Mouse (Mus musculus) intestine, embryonic 15.5 days (tissue): ENCODE measurements at regions not wholly inside any gene's neighbourhood (a gene's known extent, or its start where the extent isn't known, plus 50 kb on each side); places are given as distances from the start of the nearest gene placed in this dataset.

Source experiments
- ATAC-seq: fragments of 200-750 bp; cut with Nextera tagmentation; 2 replicates; pipeline ENCODE4 v1.8.0; 2017; ENCODE audit warnings: moderate TSS enrichment, moderate library complexity
- H3K27ac ChIP-seq: fragments of 300-500 bp; sonication (generic); 2 replicates; pipeline ENCODE4 v1.5.1; 2015; ENCODE audit warnings: mild to moderate bottlenecking, inconsistent platforms
- H3K27me3 ChIP-seq: fragments of 300-500 bp; sonication (generic); replicated peaks from 2 replicates; pipeline ENCODE4 v1.6.1; 2015; ENCODE audit warnings: inconsistent platforms
- H3K36me3 ChIP-seq: fragments of 300-500 bp; sonication (generic); 2 replicates; pipeline ENCODE4 v1.6.1; 2015; ENCODE audit warnings: inconsistent platforms
- H3K4me1 ChIP-seq: fragments of 300-500 bp; sonication (generic); replicated peaks from 2 replicates; pipeline ENCODE4 v1.6.1; 2015; ENCODE audit warnings: inconsistent platforms
- H3K4me2 ChIP-seq: fragments of 300-500 bp; sonication (generic); replicated peaks from 2 replicates; pipeline ENCODE4 v1.6.1; 2015; ENCODE audit warnings: mild to moderate bottlenecking, inconsistent platforms
- H3K4me3 ChIP-seq: fragments of 300-500 bp; sonication (generic); replicated peaks from 2 replicates; pipeline ENCODE4 v1.5.1; 2015; ENCODE audit warnings: inconsistent platforms
- H3K9ac ChIP-seq: fragments of 300-500 bp; sonication (generic); 2 replicates; pipeline ENCODE4 v1.6.1; 2015; ENCODE audit warnings: inconsistent platforms
- H3K9me3 ChIP-seq: fragments of 300-500 bp; sonication (generic); 2 replicates; pipeline ENCODE4 v1.6.1; 2016; ENCODE audit warnings: inconsistent platforms
- WGBS: fragments of 180-500 bp; shearing (Covaris S2); methylation state at CpG from one replicate; pipeline ENCODE4 v1.1.7; 2015; 5-methylcytosine and 5-hydroxymethylcytosine counted together

DNA sequence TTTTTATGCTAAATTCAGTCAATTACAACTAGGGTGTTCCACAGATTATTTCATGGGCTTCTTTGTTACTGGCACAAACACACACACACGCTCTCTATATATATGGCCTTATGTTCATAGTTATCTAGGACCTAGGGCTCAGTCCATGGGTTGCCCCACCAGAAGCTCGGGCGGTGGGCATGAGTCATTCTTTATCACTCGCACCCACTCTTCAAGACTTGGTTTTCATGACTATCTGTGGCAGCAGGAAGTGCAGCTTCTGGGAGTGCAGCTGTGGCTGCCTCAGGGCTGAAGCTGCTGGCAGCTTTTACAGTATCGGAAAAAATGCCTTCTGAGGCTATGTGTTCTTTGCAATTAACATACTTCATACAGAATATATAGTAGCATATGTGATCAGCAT, 198.7 kb downstream of the Ipo11 start:
- Histone ChIP-seq H3K36me3 (no peaks in the 10 kb centered on the region), H3K4me2 (no peak overlapping the region), H3K4me3 (no peak overlapping the region), H3K27ac (no peak overlapping the region), H3K9me3 (no peaks in the 10 kb centered on the region), H3K4me1 (no peaks in the 10 kb centered on the region), H3K9ac (no peak overlapping the region), H3K27me3 (no peaks in the 10 kb centered on the region)
- WGBS = 86% methylated on average over 5 of the region's 5 CpGs
- ATAC-seq = no peak

DNA sequence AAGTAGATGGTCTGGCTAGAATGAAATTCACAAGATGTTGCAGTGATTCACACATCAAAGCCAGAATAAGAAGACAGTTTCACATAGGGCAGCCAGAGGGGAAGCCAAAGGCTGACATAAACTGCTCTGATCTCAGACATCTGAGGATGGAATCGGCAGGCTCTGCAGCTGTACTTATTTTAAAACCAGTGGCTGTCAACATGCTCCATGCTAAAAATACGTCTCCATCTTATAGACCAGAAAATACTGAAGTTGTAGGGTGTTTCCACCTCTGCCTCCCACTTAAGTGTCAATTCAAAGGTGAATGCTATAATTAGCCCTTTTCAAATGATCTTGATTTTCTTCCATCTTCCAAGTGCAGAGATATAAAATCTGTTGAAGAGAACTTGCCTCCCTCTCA, 202.4 kb downstream of the Ipo11 start:
- Histone ChIP-seq H3K4me2 (no peak overlapping the region), H3K4me1 (no peaks in the 10 kb centered on the region), H3K9ac (no peak overlapping the region), H3K4me3 (no peak overlapping the region), H3K9me3 (no peaks in the 10 kb centered on the region), H3K27ac (no peak overlapping the region), H3K36me3 (no peaks in the 10 kb centered on the region), H3K27me3 (no peaks in the 10 kb centered on the region)
- ATAC-seq = no peak
- WGBS = 76% methylated on average over 2 of the region's 2 CpGs

DNA sequence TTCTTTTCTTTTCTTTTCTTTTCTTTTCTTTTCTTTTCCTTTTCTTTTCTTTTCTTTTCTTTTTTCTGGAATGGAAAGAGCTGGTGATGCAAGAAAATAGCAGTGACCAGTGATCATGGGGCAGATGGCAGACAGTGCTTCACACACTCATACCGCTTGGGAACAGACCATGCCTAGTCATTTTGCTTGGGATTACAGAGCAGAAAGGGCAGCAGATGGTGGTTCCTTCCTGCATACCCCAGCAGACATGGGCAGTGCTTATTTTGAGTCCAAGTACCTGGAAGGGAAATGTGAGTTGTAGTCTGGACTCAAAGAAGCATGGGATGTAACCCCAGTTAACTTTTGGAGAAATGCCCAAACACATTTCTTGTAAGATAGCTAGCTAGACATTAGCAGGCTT, 203.9 kb downstream of the Ipo11 start:
- no peak overlapping the region for H3K27ac ChIP-seq
- no peaks in the 10 kb centered on the region for H3K36me3 ChIP-seq
- 91% methylated on average over 1 of the region's 1 CpGs for WGBS
- no peaks in the 10 kb centered on the region for H3K4me1 ChIP-seq
- no peak for ATAC-seq
- H3K4me3 ChIP-seq = no peak overlapping the region
- no peak overlapping the region for H3K4me2 ChIP-seq
- no peaks in the 10 kb centered on the region for H3K9me3 ChIP-seq
- H3K27me3 ChIP-seq = no peaks in the 10 kb centered on the region
- no peak overlapping the region for H3K9ac ChIP-seq

GRCm38 (mm10) chr13:106723315-106723714, 213.4 kb downstream of the Ipo11 start:
- Histone ChIP-seq H3K9ac (no peak overlapping the region), H3K27me3 (no peaks in the 10 kb centered on the region), H3K9me3 (no peaks in the 10 kb centered on the region), H3K4me2 (no peak overlapping the region), H3K4me1 (no peaks in the 10 kb centered on the region), H3K4me3 (no peak overlapping the region), H3K27ac (no peak overlapping the region), H3K36me3 (no peaks in the 10 kb centered on the region)
- no peak for ATAC-seq
- WGBS = 63% methylated on average over 1 of the region's 1 CpGs

DNA sequence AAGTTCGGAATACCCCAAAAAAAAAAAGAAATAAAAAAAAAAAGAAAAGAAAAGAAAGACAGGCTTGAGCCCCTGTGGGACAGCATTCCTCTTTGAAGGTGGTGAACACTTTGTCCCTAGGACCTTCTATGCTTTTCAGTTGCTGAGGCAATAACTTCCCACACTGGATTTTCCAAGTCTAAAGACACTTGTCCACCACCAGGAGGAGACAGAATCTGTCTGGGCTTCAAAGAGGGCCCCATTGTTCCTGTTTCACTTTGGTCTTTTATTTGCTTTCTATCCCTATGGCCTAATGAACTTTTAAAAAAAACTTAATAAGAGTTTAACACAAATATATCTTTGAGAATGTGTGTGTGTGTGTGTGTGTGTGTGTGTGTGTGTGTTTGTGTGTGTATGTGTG, 215.6 kb downstream of the Ipo11 start:
- no peak overlapping the region for H3K9ac ChIP-seq
- no peak overlapping the region for H3K4me3 ChIP-seq
- no peaks in the 10 kb centered on the region for H3K4me1 ChIP-seq
- no peaks in the 10 kb centered on the region for H3K27me3 ChIP-seq
- no peaks in the 10 kb centered on the region for H3K36me3 ChIP-seq
- no peak overlapping the region for H3K4me2 ChIP-seq
- WGBS = 82% methylated on average over 1 of the region's 1 CpGs
- ATAC-seq = no peak
- H3K9me3 ChIP-seq = no peaks in the 10 kb centered on the region
- H3K27ac ChIP-seq = no peak overlapping the region

DNA sequence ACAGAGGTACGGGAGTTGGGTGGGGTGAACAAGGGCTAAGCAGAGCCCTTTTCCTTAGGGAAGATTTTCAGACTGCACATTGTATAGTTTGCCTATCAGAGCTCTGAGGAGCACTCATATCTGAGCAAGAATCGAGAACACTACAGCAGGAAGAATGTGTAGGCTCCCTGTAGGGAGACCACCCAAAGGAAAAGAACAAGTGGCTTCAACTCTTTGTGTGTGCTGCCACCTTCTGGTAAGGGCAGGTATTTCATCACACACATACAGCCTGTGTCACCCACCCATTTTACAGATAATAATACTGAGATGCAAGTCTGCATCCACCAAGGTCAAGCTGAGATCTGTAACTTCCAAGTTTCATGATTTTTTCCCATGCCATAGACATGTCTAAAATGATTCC, 221.0 kb downstream of the Ipo11 start:
- ATAC-seq = no peak
- H3K9me3 ChIP-seq = no peaks in the 10 kb centered on the region
- no peak overlapping the region for H3K27ac ChIP-seq
- H3K4me2 ChIP-seq = no peak overlapping the region
- H3K9ac ChIP-seq = no peak overlapping the region
- no peak overlapping the region for H3K4me3 ChIP-seq
- no peaks in the 10 kb centered on the region for H3K4me1 ChIP-seq
- 47% methylated on average over 2 of the region's 2 CpGs for WGBS
- H3K36me3 ChIP-seq = no peaks in the 10 kb centered on the region
- no peaks in the 10 kb centered on the region for H3K27me3 ChIP-seq

DNA sequence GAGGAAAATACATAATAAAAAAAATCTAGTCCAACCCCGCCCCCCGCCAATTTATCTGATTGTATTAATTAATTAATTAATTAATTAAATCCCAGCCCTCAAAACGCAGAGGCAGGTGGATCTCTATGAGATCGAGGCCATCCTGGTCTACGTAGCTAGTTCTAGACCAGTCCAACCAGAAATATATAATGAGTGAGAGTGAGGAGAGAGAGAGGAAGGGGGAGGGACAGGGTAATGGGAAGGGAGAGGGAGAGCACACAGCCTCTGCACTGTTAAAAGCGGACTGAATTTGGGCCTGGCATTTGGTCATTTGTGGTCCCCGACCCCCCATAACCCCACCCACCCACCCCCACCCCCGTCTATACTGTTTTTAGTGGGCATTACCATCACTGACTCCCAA, 221.5 kb downstream of the Ipo11 start:
- ATAC-seq = no peak
- Histone ChIP-seq H3K27me3 (no peaks in the 10 kb centered on the region), H3K9ac (no peak overlapping the region), H3K4me2 (no peak overlapping the region), H3K27ac (no peak overlapping the region), H3K9me3 (no peaks in the 10 kb centered on the region), H3K4me1 (no peaks in the 10 kb centered on the region), H3K4me3 (no peak overlapping the region), H3K36me3 (no peaks in the 10 kb centered on the region)
- 70% methylated on average over 8 of the region's 8 CpGs for WGBS

GRCm38 (mm10) chr13:106710580-106710979, 226.2 kb downstream of the Ipo11 start:
- no peak for ATAC-seq
- H3K4me1 ChIP-seq = no peaks in the 10 kb centered on the region
- H3K4me2 ChIP-seq = no peak overlapping the region
- no peak overlapping the region for H3K27ac ChIP-seq
- H3K4me3 ChIP-seq = no peak overlapping the region
- H3K9me3 ChIP-seq = no peaks in the 10 kb centered on the region
- no peak overlapping the region for H3K9ac ChIP-seq
- H3K36me3 ChIP-seq = no peaks in the 10 kb centered on the region
- 75% methylated on average over 3 of the region's 3 CpGs for WGBS
- H3K27me3 ChIP-seq = no peaks in the 10 kb centered on the region

DNA sequence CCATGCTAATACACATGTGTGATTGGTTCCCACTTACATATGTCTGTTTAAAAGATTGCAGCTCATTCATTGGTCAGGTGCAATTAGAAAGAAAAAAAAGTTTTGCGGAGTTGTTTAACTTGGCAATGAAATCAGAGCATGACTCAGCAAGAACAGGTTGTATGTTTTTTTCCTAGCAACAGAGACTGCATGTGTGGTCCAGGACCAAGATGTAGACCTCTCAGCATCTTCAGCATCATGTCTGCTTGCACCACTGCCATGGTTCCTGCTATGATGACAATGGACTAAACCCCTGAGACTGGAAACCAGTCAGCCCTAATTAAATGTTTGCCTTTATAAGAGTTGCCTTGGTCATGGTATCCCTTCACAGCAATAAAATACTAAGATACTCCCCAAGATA, 236.4 kb downstream of the Ipo11 start:
- WGBS = 100% methylated on average over 1 of the region's 1 CpGs
- no peaks in the 10 kb centered on the region for H3K27me3 ChIP-seq
- no peak for ATAC-seq

GRCm38 (mm10) chr13:106699957-106700356, 236.8 kb downstream of the Ipo11 start:
- no peaks in the 10 kb centered on the region for H3K4me1 ChIP-seq
- no peak overlapping the region for H3K9ac ChIP-seq
- no peak overlapping the region for H3K4me2 ChIP-seq
- WGBS = 90% methylated on average over 3 of the region's 3 CpGs
- ATAC-seq = no peak
- H3K27me3 ChIP-seq = no peaks in the 10 kb centered on the region
- H3K9me3 ChIP-seq = no peaks in the 10 kb centered on the region
- no peak overlapping the region for H3K27ac ChIP-seq
- H3K4me3 ChIP-seq = no peak overlapping the region
- no peaks in the 10 kb centered on the region for H3K36me3 ChIP-seq

More for the DNA sequence above, 236.4 kb downstream of the Ipo11 start:
- Histone ChIP-seq H3K36me3 (no peaks in the 10 kb centered on the region), H3K4me3 (no peak overlapping the region), H3K9me3 (no peaks in the 10 kb centered on the region), H3K9ac (no peak overlapping the region), H3K4me1 (no peaks in the 10 kb centered on the region), H3K27ac (no peak overlapping the region), H3K4me2 (no peak overlapping the region)

DNA sequence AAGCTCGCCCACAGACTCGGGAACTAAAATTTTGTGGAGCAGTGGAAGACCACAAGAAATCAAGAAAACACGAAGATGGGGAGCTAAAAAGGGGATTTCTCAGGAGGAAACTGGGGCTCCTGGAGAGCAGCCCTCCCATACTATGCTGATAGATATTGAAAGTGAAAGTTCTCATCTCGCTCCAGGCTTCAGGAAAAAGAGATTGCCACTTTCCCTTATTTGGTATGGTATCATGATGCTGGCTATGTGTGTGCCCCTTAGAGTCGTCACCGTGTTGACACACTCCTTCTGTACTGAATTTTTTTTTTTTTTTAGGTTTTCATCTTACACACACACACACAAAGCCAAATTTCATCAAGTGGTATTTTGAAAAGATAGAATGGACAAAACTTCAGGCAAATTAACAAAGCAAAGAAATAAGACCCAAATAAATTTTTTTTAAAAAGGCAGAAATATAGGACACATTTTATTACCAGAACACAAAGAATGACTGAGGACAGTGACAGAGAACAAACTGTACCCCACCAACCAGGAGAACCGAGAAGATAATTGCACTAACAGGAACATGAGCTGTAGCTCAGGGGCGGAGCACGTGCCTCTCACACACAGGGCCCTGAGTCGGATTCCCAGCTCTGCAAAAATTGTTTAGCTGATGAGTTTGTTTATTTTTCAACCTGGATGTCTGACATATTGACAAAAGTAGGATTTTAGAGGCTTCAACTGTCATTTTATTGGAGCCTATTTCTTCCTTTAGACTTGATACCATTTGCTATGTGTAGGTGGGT, 244.8 kb downstream of the Ipo11 start:
- H3K9me3 ChIP-seq = no peaks in the 10 kb centered on the region
- no peak overlapping the region for H3K4me3 ChIP-seq
- H3K27ac ChIP-seq = no peak overlapping the region
- 72% methylated on average over 10 of the region's 10 CpGs for WGBS
- no peaks in the 10 kb centered on the region for H3K27me3 ChIP-seq
- H3K36me3 ChIP-seq = no peaks in the 10 kb centered on the region
- ATAC-seq = no peak
- no peak overlapping the region for H3K4me2 ChIP-seq
- no peak overlapping the region for H3K9ac ChIP-seq
- H3K4me1 ChIP-seq = no peaks in the 10 kb centered on the region

GRCm38 (mm10) chr13:106690125-106690524, 246.6 kb downstream of the Ipo11 start:
- Histone ChIP-seq H3K4me2 (no peak overlapping the region), H3K9ac (no peak overlapping the region), H3K27me3 (no peaks in the 10 kb centered on the region), H3K4me1 (no peaks in the 10 kb centered on the region), H3K4me3 (no peak overlapping the region), H3K36me3 (no peaks in the 10 kb centered on the region), H3K27ac (no peak overlapping the region), H3K9me3 (no peaks in the 10 kb centered on the region)
- ATAC-seq = no peak
- 71% methylated on average over 3 of the region's 3 CpGs for WGBS

- no peak overlapping the region for H3K4me3 ChIP-seq
- H3K4me1 ChIP-seq = no peaks in the 10 kb centered on the region
- H3K36me3 ChIP-seq = no peaks in the 10 kb centered on the region
- no peaks in the 10 kb centered on the region for H3K9me3 ChIP-seq
- H3K4me2 ChIP-seq = no peak overlapping the region
- no peak overlapping the region for H3K9ac ChIP-seq
- ATAC-seq = no peak
- no peak overlapping the region for H3K27ac ChIP-seq
- WGBS = 47% methylated on average over 2 of the region's 2 CpGs
- no peaks in the 10 kb centered on the region for H3K27me3 ChIP-seq
Measured at GRCm38 (mm10) chr13:106689618-106690017, 247.1 kb downstream of the Ipo11 start.
